Mouse (Mus musculus) thymus, adult 18-20 months (tissue): ENCODE data around the gene Prkch.

ENCODE experiments used
- DNase-seq, 2 experiments: peaks; one replicate each; pipeline ENCODE4 v3.0.0; 2022; ENCODE audit warnings: mixed read lengths in 2 of 2

The Prkch gene

GRCm38 (mm10) chr12:73718036-73718435 is 133.4 kb downstream of the Prkch start:
- DNase-seq, result no peak

DNA sequence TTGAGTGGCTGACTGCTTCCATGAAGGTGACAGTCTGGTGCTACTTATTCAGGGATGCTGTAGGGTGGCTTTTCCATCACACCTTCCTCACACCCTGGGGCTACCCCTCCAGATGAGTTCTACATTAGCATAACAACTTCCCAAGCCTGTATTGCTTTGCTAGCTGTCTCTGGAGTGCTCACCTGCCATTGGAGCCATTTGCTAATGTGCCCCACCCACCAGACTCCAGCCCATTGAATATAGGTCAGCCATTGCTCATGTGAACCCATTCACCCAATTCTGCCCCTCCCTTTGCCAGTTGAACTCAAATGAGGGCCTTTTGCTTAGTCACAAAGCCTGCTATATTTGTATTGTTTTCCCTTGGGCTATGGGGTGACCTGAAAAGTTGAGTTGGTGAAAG is 135.2 kb downstream of the Prkch start:
- no peak for DNase-seq

- DNase-seq, result peak in 1 of 2 experiments; percentile 42
Measured at GRCm38 (mm10) chr12:73720466-73720865, 135.9 kb downstream of the Prkch start.

- DNase-seq, result no peak
Measured at GRCm38 (mm10) chr12:73722060-73722459, 137.5 kb downstream of the Prkch start.

GRCm38 (mm10) chr12:73723067-73723466 is 138.5 kb downstream of the Prkch start:
- DNase-seq, result no peak

GRCm38 (mm10) chr12:73723887-73724286 is 139.3 kb downstream of the Prkch start:
- no peak for DNase-seq

DNA sequence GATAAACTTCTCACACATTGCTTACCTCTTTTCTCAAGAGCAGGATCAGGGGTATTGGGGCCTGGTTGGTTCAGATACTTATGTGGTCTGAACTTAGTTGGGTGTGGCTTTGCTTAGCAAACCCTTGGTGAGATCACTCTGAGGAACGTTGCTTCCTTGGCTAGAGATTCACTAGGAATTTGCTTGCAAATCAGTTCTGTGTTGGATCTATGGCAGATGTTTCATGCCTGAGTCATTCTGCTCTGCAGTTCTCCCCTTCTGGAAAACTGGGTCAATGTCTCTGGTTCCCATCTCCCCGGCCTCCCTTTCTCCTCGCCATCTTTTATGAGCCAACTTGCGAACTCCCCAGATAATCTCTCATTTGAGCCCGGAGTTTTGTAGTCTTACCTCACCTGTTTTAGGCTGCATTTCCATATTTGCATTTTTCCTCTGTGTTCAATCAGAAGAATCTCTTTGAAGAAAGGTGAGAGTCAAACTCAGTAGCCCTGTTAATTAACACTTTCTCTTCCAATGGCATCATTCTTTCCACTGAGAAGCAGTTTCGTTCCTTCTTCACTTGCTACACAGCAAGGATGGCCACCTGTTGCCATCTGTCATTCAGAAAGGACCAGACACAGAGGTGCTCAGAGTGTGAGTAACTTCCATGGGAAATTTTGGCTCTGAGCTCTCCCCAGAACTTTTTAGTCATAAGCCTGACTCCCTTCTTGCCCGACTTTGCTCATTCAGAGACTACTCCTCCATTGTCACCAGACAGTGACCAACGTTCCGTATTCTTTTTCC is 141.4 kb downstream of the Prkch start:
- no peak for DNase-seq

GRCm38 (mm10) chr12:73727046-73727445 is 142.4 kb downstream of the Prkch start:
- no peak for DNase-seq

GRCm38 (mm10) chr12:73730603-73731002 is 146.0 kb downstream of the Prkch start:
- no peak for DNase-seq

- no peak for DNase-seq
Measured at GRCm38 (mm10) chr12:73731093-73731492, 146.5 kb downstream of the Prkch start.

- no peak for DNase-seq
Measured at GRCm38 (mm10) chr12:73731848-73732540, 147.4 kb downstream of the Prkch start.

DNA sequence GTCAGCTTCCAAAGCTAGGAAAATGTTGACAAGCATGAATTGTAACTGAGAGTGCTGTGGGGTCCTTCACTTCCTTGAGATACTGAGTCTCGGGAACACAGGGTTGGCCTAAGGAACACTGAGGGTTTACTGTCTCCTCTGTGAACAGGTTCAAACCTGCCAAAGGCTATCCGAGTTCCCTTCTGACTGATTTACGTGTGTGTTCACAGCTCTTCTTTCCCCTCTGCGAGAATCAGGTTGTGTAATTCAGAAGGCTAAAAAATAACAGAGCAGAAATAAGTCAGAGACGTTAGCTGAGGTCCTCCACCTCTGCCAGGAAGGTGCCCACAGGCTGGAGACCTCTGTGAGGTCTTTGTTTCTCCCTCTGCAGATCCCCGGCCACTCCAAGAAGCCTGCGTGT is 148.3 kb downstream of the Prkch start:
- DNase-seq, result no peak

- no peak for DNase-seq
Measured at GRCm38 (mm10) chr12:73736931-73737330, 152.3 kb downstream of the Prkch start.

DNA sequence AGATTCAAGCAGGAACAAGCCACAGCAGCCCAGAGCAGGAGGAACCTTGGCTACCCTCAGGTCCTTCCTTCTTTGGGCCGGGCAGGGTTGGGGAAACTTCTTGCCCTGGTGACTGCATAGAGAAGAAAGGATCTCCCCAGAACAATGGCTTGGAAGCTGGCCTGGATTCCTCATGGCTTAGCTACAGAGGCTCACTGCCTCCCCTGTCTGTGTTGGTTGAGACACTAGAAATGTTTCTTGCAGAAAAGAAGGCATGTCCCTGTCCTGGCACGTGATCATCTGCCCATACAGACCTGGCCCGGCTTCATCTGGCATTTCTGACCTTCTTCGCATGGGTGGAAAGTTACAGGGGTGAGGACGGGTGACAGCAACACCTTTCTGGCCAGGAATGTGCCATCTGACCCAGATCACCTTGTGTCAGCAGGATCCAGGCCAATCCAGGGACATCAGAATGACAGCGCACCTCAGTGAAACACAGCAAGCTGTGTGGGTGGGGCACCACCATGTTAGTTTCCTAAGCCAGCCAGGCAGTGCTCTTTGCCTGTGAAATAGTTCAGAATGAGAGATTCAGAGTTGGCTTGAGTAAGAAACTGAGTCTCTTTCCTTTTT is 155.1 kb downstream of the Prkch start:
- DNase-seq, result no peak

- DNase-seq, result no peak
Measured at GRCm38 (mm10) chr12:73742577-73742976, 158.0 kb downstream of the Prkch start.

- no peak for DNase-seq
Measured at GRCm38 (mm10) chr12:73743087-73743486, 158.5 kb downstream of the Prkch start.

DNA sequence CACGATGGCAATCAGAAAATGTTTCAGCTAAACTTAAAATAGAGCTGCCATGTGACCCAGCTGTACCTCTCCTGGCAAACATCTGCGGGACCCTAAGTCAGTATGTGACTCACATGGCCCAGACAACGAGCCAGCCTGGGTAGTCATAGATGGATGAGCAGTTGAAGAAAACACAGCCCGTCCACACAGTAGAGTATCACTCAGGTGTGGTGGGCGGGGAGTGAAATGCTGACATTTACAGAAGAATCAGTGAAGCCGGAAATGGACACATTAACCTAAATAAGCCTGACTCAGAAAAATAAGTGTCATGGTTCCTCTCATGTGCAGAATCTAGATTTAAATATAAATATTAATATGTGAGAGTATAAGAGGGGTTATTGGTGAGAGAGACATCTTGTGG is 161.5 kb downstream of the Prkch start:
- DNase-seq, result no peak

DNA sequence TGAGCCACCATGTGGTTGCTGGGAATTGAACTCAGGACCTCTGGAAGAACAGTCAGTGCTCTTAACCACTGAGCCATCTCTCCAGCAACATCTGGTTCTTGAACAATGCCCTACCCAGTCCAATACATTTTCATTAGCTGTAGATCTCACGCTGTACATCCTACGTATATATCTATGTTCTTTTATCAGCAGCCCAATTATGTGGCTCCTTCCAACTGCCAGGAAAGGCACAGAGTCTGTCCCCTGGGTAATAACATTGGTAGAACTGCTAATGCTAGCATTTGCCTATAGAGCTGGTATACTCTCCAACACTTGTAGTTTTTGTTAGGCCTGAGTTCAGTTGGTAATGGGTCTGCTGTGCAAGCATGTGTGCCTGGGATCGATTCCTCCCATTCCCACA is 163.8 kb downstream of the Prkch start:
- no peak for DNase-seq

GRCm38 (mm10) chr12:73754476-73755150 is 170.0 kb downstream of the Prkch start:
- DNase-seq, result no peak

GRCm38 (mm10) chr12:73755646-73756045 is 171.1 kb downstream of the Prkch start:
- no peak for DNase-seq

GRCm38 (mm10) chr12:73756527-73756926 is 171.9 kb downstream of the Prkch start:
- DNase-seq, result no peak

GRCm38 (mm10) chr12:73762001-73762400 is 177.4 kb downstream of the Prkch start:
- no peak for DNase-seq

DNA sequence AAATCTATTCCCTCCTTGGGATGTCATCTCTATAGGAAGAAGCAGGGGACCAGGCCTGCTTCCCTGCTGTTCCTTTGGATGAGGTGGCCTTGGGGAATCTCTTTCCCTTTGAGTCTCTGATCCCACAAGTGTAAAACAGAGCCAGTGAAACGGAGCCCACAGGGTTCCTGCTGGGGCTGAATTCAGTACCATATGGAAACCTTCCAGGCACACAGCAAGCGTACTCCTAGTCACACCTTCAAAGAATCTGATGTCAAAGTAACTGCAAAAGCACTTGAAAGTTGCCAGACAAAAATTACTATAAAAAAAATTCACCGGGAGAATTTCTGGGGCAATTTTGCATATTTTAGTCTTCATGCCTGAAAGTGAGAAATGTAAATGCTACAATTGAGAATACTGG is 178.2 kb downstream of the Prkch start:
- no peak for DNase-seq
